Mouse (Mus musculus): ENCODE measurements at regions not wholly inside any gene's neighbourhood (a gene's known extent, or its start where the extent isn't known, plus 50 kb on each side); places are given as distances from the start of the nearest gene placed in this dataset.
A peak's percentile ranks its signal among the peaks of the same experiment; 100 is the strongest.

DNA sequence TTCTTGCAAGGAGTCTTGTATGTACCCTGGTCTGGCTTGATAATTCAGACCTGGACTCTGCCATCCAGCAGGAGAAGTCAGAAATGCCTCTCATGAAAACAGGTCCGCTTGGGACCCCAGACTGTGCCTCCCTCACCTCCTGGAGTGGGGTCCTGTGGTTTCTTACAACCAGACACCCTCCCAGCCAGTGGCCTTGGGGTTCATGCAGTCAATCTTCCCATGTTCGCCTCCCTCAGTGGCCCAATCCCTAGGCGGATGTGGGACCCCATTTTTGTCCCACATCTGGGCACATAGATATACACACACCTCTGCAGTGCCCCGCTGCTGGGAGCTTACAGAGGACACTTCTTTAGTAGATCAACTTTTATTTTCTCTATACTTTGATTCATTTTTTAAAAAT, 217.7 kb downstream of the Lrfn2 start:
- no peaks in the 10 kb centered on the region for H3K36me3 ChIP-seq (ENCODE audit: control insufficient read depth, insufficient read depth, low read length, poor library complexity, severe bottlenecking)
- DNase-seq (ENCODE audit: low read depth, low spot score): no peak
- no peaks in the 10 kb centered on the region for H3K27me3 ChIP-seq (ENCODE audit: control insufficient read depth, insufficient read depth, low read length, poor library complexity, severe bottlenecking)

- Histone ChIP-seq H3K27me3 (ENCODE audit: control insufficient read depth, insufficient read depth, low read length, poor library complexity, severe bottlenecking) (no peaks in the 10 kb centered on the region), H3K36me3 (ENCODE audit: control insufficient read depth, insufficient read depth, low read length, poor library complexity, severe bottlenecking) (no peaks in the 10 kb centered on the region)
- no peak for DNase-seq (ENCODE audit: low read depth, low spot score)
Measured at GRCm38 (mm10) chr17:49150971-49151422, 218.8 kb downstream of the Lrfn2 start.

DNA sequence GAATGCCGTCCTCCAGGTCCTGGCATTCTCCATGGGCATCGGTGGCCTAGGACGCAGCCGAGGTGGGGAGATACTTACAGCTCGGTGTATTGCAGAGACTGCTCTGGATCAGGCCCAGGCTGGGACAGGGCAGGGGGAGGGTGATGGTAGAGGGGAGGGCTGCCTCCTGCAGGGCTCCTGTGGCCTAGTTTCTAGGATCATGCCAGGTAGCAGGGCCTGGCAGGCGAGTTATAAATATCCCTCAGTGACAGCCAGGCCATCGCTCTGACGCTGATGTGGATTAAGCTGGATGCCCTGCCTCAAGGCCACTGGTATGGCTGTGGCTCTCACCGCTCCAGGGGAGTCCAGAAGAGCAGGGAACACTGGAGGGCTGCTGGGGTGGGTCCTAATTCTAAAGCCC, 221.8 kb downstream of the Lrfn2 start:
- Histone ChIP-seq H3K27me3 (ENCODE audit: control insufficient read depth, insufficient read depth, low read length, poor library complexity, severe bottlenecking) (no peaks in the 10 kb centered on the region), H3K36me3 (ENCODE audit: control insufficient read depth, insufficient read depth, low read length, poor library complexity, severe bottlenecking) (no peaks in the 10 kb centered on the region)
- DNase-seq (ENCODE audit: low read depth, low spot score): no peak

DNA sequence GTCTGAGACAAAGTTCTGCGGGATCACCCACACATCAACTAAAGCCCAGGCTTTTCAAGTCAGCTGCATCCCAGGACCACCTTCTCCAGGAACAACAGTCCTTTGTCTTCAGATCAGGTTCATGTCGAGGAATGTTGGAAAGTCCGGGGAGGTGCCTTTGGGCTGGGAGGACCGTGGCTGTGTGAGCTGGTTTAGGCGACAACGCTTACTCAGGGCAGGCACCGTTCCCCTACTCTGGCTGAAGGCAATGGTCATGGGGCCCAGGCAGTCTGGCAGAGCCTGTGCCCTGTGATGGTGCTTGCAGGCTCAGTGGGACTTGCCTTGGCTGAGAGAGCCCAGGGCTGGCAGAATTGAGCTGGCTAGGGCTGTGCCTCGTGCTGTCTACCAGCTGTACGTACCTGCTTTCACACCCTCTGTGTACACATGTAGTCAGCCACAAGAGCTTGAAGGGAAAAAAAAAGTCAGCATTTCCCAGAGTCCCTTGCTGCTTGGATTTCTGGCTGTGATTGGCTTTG, 222.9 kb downstream of the Lrfn2 start:
- Histone ChIP-seq H3K27me3 (ENCODE audit: control insufficient read depth, insufficient read depth, low read length, poor library complexity, severe bottlenecking) (no peaks in the 10 kb centered on the region), H3K36me3 (ENCODE audit: control insufficient read depth, insufficient read depth, low read length, poor library complexity, severe bottlenecking) (no peaks in the 10 kb centered on the region)
- no peak for DNase-seq (ENCODE audit: low read depth, low spot score)

DNA sequence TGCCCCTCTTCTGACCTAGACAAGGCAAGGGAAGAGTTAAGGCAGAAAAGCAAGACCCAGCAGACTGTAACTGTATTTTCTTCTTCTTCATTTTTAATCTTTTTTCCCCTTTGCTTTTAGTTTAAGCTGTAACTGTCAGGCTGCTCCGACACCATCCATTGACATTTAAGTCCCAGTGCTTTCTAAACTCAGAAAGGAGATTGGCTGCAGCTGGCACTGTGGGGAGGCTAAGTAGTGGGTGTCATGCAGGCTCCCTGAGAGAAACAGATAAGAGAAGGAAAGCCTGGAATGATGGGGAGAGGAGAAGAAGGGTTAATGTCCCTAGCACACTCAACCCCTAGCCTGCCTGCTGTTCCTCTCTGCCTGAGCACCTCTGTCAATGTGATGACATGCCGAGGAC, 225.4 kb downstream of the Lrfn2 start:
- no peak for DNase-seq (ENCODE audit: low read depth, low spot score)
- H3K27me3 ChIP-seq (ENCODE audit: control insufficient read depth, insufficient read depth, low read length, poor library complexity, severe bottlenecking): no peaks in the 10 kb centered on the region
- no peaks in the 10 kb centered on the region for H3K36me3 ChIP-seq (ENCODE audit: control insufficient read depth, insufficient read depth, low read length, poor library complexity, severe bottlenecking)

- peak; percentile 36 for DNase-seq (ENCODE audit: low read depth, low spot score)
- no peaks in the 10 kb centered on the region for H3K27me3 ChIP-seq (ENCODE audit: control insufficient read depth, insufficient read depth, low read length, poor library complexity, severe bottlenecking)
- H3K36me3 ChIP-seq (ENCODE audit: control insufficient read depth, insufficient read depth, low read length, poor library complexity, severe bottlenecking): no peaks in the 10 kb centered on the region
Measured at GRCm38 (mm10) chr17:49171252-49172047, 239.3 kb downstream of the Lrfn2 start.

DNA sequence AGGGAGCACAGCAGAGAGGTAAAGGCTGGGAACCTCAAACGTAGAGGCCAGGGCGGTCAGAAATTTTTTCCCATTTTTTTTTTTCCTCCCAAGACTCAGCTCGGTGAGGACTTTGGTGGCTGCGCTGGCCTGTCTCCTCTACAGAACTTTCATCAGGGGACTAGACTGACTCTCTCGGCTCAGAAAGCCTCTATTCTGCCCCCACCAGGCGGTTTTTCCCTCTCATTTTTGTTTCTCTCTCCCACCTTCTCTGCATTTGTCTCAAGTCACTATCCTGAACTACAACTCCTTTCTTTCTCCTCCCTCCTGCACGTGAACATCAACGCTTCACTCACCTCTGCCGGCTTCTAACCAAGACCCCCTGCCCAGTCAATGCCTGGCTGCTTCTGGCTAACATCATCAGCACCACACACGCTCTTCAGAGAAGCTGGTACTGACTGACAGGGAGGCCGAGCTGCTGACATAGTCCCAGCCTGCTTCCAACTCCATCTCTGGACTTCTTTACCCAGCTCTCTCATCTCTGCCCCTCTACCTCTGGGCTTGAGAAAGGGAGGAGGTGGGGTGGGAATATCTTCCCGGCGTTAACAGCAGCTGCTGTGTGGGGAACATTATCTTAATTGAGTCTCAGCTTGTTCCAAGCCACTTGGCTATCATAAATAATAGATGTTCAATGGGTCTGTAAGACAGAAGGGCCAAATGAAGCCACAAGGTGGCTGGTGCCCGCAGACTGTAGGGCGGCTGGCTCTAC, 240.0 kb downstream of the Lrfn2 start:
- Histone ChIP-seq H3K36me3 (ENCODE audit: control insufficient read depth, insufficient read depth, low read length, poor library complexity, severe bottlenecking) (no peaks in the 10 kb centered on the region), H3K27me3 (ENCODE audit: control insufficient read depth, insufficient read depth, low read length, poor library complexity, severe bottlenecking) (no peaks in the 10 kb centered on the region)
- DNase-seq (ENCODE audit: low read depth, low spot score): no peak

DNA sequence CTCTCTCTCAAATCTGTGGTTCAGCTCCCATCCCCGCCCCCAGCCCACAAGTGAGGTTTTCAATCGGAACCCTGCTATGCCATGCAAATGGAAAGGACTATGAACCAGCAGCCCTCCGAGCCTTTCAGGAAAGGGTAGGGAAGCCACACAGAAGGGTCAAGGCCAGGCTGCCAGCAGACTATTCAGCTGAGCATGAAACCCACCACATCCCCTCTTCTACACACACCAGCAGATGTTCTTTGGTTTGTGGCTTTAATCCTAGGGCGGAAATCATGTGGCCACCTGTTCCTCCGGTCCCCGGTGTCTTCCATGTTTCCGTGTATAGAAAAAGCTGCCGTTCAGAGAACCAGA, 240.6 kb downstream of the Lrfn2 start:
- no peak for DNase-seq (ENCODE audit: low read depth, low spot score)
- no peaks in the 10 kb centered on the region for H3K27me3 ChIP-seq (ENCODE audit: control insufficient read depth, insufficient read depth, low read length, poor library complexity, severe bottlenecking)

GRCm38 (mm10) chr17:49177966-49178731, 246.0 kb downstream of the Lrfn2 start:
- no peaks in the 10 kb centered on the region for H3K36me3 ChIP-seq (ENCODE audit: control insufficient read depth, insufficient read depth, low read length, poor library complexity, severe bottlenecking)

More for the DNA sequence above, 240.6 kb downstream of the Lrfn2 start:
- H3K36me3 ChIP-seq (ENCODE audit: control insufficient read depth, insufficient read depth, low read length, poor library complexity, severe bottlenecking): no peaks in the 10 kb centered on the region

DNA sequence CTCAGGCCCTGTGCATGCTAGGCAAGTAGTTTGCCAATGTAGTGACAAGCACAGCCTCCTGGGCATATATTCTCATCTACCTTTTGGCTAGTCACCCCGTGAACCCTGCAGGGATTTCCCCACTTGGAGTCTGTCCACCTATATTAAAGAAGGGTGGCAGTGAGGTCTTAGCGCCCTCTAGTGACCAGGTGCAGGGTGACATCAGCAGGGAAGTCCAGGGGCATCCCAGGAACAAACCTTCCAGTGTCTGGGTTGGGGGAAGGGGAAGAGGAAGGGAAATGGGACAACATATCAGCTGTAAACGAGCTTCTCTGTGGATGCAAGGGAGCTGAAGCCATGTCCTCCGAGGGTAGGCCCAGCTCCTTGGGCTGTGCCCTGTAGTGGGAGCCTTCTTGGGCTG, 245.7 kb upstream of the Mocs1 start:
- Histone ChIP-seq H3K27me3 (ENCODE audit: control insufficient read depth, insufficient read depth, low read length, poor library complexity, severe bottlenecking) (no peaks in the 10 kb centered on the region), H3K36me3 (ENCODE audit: control insufficient read depth, insufficient read depth, low read length, poor library complexity, severe bottlenecking) (no peaks in the 10 kb centered on the region)
- peak; percentile 25 for DNase-seq (ENCODE audit: low read depth, low spot score)

More at GRCm38 (mm10) chr17:49177966-49178731, 246.0 kb downstream of the Lrfn2 start:
- no peaks in the 10 kb centered on the region for H3K27me3 ChIP-seq (ENCODE audit: control insufficient read depth, insufficient read depth, low read length, poor library complexity, severe bottlenecking)
- no peak for DNase-seq (ENCODE audit: low read depth, low spot score)

- DNase-seq (ENCODE audit: low read depth, low spot score): no peak
- H3K36me3 ChIP-seq (ENCODE audit: control insufficient read depth, insufficient read depth, low read length, poor library complexity, severe bottlenecking): no peaks in the 10 kb centered on the region
Measured at GRCm38 (mm10) chr17:49183917-49184316, 244.2 kb upstream of the Mocs1 start.

GRCm38 (mm10) chr17:49185052-49185612, 243.0 kb upstream of the Mocs1 start:
- H3K27me3 ChIP-seq (ENCODE audit: control insufficient read depth, insufficient read depth, low read length, poor library complexity, severe bottlenecking): no peaks in the 10 kb centered on the region
- no peaks in the 10 kb centered on the region for H3K36me3 ChIP-seq (ENCODE audit: control insufficient read depth, insufficient read depth, low read length, poor library complexity, severe bottlenecking)
- no peak for DNase-seq (ENCODE audit: low read depth, low spot score)

More at GRCm38 (mm10) chr17:49183917-49184316, 244.2 kb upstream of the Mocs1 start:
- no peaks in the 10 kb centered on the region for H3K27me3 ChIP-seq (ENCODE audit: control insufficient read depth, insufficient read depth, low read length, poor library complexity, severe bottlenecking)

- no peaks in the 10 kb centered on the region for H3K27me3 ChIP-seq (ENCODE audit: control insufficient read depth, insufficient read depth, low read length, poor library complexity, severe bottlenecking)
- H3K36me3 ChIP-seq (ENCODE audit: control insufficient read depth, insufficient read depth, low read length, poor library complexity, severe bottlenecking): no peaks in the 10 kb centered on the region
- DNase-seq (ENCODE audit: low read depth, low spot score): peak; percentile 8
Measured at GRCm38 (mm10) chr17:49189765-49190164, 238.4 kb upstream of the Mocs1 start.

GRCm38 (mm10) chr17:49190337-49190736, 237.8 kb upstream of the Mocs1 start:
- no peaks in the 10 kb centered on the region for H3K27me3 ChIP-seq (ENCODE audit: control insufficient read depth, insufficient read depth, low read length, poor library complexity, severe bottlenecking)
- no peak for DNase-seq (ENCODE audit: low read depth, low spot score)
- no peaks in the 10 kb centered on the region for H3K36me3 ChIP-seq (ENCODE audit: control insufficient read depth, insufficient read depth, low read length, poor library complexity, severe bottlenecking)

Data from splenic B cell, adult 2 months (primary cell).